Mouse (Mus musculus) embryo, embryonic 9.5 days (tissue): Measurements from ENCODE around the gene Hoxb7.

ENCODE experiments used
- DNase-seq: peaks from one replicate; pipeline ENCODE4 v3.0.0-alpha.2; 2017; ENCODE audit errors: extremely low spot score

Hoxb7 gene

GRCm38 (mm10) chr11:96285771-96286738 is at the start of gene Hoxb7:
Gene Hoxb7, plus strand, starts transcription at chr11:96286623.
- DNase-seq: no peak

- peak; percentile 61 for DNase-seq
Measured at GRCm38 (mm10) chr11:96240211-96240610, 46.2 kb upstream of the Hoxb7 start.

- peak; percentile 48 for DNase-seq
Measured at GRCm38 (mm10) chr11:96250901-96251300, 35.5 kb upstream of the Hoxb7 start.

GRCm38 (mm10) chr11:96251480-96252031 is 34.9 kb upstream of the Hoxb7 start:
- peak; percentile 36 for DNase-seq

DNA sequence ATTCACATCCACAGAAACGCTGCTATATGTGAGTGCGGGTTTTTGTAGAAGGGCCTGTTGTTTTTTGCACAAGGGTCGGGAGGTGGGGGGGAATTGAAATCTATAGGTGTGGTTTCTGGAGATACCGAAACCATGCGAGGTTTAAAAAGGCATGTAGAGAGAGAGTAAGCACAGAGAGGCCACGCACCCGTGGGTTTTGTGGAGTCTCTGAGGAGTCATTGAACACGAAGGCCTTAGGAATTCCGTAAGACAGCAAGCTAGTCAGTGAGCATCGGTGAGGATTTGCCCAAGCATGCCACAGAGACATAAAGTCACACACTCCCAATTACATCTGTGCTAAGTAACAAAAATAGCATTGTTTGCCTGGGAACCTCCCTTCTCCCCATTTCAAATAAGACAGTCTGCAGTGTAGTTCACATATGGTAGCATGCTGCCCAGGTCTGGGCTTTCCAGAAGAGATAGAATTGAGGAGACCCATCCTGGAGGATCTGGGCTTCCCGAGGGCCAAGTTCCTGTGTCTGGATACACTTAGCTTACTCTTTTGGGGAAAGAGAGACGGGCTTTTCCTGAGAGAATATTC is 33.8 kb upstream of the Hoxb7 start:
- peak; percentile 27 for DNase-seq

GRCm38 (mm10) chr11:96254221-96254620 is 32.2 kb upstream of the Hoxb7 start:
- peak; percentile 25 for DNase-seq

DNA sequence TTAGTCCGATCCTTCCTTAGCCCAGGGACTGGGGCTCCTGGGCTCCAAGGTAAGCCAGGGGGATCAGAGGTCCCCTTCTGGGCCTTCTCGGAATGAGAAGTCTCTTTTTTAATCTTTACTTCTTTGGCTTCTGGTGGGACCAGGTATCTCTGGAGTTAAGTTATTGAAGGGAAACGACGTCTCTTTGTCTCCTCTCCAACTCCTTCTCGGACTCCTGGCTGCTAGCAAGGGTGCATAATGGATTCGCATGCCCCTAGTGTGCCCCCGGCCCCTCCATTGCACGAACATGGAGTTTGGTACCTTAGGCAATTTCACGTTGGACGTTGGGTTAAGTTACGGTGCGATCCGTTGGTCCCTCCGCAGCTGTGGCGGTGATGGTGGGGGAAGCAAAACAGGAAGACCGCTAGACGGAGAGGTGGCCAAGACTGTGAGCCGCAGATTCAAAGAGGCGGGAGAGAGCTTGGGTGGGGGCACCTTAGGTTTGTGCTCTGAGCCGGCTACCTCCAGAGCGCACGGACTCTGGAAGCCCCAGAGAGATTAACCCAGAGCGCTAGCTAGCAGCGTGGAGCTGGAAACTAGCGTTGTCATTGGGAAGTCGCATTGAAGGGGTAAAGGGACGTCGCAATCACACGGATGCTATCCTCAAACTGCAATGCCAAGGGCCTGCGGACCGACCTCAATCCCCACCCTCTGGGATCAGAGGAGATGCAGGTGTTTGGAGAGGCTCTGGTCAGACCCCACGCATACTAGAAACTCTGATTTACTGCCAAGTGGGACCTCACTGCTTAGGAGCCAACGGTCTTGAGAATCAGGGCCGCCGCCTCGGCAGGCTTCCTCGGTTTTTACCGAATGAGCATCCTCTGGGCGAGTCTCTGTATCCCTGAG is 31.1 kb upstream of the Hoxb7 start:
- DNase-seq: peak; percentile 47

DNA sequence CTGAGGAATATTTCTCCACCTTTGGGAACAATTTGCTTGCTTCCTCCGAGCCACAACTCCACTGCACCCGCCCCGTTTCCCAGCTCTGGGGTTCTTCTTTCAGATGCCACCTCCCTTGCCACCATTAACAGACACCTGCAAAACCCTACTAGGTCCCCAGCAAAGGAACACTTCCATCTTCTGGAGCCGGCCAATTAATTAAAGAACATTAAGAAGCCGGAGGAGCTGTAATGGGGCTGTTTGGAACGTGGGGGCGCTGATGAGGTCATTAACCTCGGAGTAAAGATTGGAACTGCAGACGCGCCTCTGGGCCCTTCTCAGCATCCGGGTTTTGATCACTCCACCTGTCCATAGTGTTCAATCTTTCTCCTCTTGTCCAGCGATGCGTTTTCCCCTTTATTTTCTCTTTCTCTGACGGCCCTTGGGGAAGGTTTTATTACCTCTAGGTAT is 30.4 kb upstream of the Hoxb7 start:
- peak; percentile 35 for DNase-seq

DNA sequence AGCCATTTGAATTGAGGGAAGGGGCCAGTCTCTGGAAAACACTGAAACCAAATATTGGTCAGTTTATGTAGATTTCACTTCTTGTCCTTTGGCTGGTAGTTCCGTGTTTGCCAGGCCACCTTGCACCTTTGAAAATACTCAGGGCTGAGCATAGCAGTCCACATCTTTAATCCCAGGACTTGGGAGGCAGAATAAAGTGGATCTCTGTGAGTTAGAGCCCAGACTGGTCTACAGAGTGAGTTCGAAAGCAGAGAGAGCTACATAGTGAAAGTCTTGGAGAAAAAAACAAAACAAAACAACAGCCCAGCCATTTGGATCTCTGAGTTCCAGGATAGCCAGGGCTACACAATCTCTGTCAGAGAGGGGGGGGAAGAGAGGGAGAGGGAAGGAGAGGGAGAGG is 29.3 kb upstream of the Hoxb7 start:
- DNase-seq: no peak

DNA sequence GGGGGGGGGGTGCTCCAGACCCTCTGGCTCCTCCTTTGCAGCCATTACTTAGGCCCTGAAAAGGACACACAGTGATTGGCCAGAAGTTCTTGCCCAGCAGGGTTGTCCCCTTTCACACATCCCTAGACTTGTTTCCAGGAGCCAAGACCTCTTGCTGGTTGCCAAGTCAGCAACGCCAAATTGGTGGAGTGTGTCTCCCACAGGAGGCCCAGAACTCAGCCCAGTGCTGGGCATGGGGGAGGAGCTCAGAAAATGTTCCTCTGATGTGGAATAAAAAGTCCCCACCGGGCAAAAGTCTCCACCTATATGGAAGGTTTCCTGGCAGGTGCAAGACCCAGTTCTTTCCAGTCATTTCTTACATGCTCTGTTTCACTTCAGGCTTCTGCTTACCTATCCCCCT is 27.4 kb upstream of the Hoxb7 start:
- DNase-seq: no peak

DNA sequence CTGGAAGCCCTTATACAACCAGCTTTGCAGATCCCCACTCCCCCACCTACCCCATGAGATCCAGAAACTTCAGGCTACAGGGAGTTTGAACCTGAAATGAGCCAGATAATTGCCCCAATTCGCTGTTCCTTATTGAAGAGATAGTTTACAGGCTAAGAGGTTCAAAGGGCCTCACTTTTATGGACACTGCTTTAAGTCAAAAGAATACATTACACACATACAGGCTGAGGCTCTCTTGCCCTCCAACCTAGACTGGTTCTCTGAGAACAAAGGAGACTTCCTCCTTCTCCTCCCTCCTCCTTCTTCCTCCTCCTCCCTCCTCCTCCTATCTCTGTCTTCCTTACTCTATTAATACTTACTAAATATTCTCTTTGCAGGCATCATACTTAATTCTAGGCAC is 26.9 kb upstream of the Hoxb7 start:
- no peak for DNase-seq

DNA sequence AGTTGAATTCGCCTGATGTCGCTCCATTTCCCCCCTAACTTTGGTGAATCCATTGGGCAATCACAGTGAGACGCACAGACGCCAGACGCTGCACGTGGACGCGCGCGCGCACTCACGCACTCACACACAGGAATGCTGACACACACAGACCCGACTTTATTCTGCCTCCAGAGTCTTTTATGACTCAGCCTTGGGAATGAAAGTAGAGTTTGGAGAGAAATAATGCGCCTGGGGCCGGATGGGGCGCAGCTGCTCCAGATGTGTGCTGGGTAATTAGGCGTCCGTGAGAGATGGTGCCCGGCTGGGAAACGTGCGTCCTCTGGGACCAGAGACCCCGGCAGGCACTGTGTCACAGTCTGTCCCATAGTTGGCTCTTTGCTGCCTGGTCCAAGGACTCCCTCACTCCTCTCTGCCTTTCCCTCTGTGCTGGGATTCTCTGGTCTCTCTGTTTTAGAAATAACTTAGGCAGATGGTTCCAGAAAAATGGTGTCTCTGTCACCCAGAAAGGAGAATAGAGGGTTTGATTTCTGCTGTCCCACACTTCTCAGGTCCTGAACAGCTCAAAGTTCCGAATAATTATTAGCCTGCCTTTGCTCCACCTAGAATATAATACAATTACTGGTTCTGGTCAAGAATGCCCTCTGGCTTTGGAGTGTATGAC is 26.0 kb upstream of the Hoxb7 start:
- peak; percentile 29 for DNase-seq

- DNase-seq: peak; percentile 88
Measured at GRCm38 (mm10) chr11:96261323-96261890, 25.0 kb upstream of the Hoxb7 start.

DNA sequence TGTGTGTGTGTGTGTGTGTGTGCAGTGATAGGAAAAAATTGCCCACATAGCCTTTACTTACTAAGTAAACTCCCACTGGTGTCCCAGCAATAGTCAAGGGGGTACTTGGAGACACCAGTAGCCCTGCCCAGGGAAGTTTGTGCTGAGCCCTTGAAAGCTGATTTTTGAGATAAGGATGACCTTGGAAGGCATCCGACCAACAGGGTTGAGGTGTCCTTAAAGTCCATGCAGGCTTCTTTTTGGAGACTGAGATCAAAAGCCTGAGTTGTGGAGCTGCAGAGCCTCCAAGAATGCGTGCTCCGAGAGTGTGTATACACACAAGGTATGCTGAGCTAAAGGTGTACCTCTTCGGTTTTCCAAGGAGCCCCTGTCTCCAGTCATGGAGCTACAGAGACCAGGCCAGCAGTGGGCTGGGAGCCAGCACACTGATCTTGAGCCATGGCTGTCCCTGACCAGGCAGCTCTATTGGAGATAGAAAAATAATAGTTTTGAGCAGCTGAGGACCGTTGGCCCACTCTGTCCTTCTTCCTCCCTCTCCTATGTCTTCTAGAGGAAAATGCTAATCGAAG is 24.1 kb upstream of the Hoxb7 start:
- peak; percentile 7 for DNase-seq

- DNase-seq: no peak
Measured at GRCm38 (mm10) chr11:96263636-96264389, 22.6 kb upstream of the Hoxb7 start.

- DNase-seq: peak; percentile 47
Measured at GRCm38 (mm10) chr11:96264390-96265020, 21.9 kb upstream of the Hoxb7 start.

DNA sequence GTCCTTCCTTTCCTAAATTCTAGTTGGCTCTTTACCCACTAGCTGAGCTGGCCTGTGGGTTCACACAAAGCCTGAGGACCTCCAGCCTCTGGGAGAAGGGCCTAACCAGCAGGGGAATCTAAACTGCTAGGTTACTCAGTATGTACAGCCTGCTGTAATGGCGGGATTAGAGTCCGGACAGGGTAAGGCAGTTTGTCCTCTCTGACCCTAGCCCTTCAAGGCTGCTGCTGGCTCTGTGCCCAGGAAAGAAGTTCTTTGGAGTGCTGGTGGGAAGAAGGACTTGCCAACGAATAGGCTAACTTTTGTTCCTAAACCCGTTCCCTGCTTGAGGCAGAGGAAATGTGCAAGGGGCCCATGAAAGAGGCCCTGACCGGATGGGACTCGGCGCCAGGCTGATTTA is 20.5 kb upstream of the Hoxb7 start:
- DNase-seq: peak; percentile 45

DNA sequence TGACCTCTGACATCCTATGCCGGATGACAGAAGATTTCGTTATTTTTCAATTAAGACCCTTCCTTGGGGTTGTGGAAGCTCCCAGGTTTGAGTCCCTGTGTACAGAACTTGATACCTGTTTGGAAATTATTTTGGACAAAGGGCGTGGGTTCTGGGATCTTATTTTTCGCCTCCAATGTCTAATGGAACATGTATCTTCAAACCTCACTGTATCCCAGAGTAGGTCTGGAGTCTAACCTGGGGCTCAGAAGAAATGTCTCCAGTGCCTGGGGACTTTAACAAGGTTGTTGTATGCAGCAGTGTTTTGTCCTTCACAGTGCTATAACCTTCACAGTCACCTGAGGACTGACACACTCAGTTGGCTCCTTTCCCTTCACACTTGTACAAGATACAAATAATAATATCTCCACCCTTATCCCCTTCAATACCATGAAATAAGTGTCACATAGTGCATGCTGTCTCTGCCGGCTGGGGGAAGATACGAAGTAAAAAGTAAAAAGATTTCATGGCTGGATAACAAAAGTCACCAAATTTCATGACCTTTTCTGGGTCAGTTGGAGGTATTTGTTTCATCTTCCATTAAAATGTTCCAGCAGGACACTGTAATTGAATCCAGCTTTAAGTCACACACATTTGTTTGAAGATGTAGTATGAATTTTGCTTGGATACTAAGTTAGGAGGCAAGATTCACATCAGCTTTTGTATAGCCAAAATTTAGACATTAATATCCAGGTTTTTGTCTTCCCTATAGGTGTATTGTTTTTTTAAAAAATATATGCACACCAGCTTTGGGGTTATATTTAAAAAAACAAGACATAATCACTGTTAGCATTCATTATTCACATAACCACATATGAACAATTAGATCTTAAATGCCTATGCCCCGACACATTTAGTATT is 19.2 kb upstream of the Hoxb7 start:
- DNase-seq: peak; percentile 51
